Mouse (Mus musculus): ENCODE results near the gene Ksr2. TPM values are rescaled to one million over a fixed set of nuclear protein-coding genes. Genes with fewer than 3 reads are reported as not detected.
"Not testable (repeated sequence)": the region's sequence is repeated elsewhere in the genome, so short reads cannot be mapped to it uniquely, and the experiment has no call there.

The Ksr2 gene
- total RNA-seq, 2 experiments from 2014 or later, result 0.05 to 0.08 TPM

DNA sequence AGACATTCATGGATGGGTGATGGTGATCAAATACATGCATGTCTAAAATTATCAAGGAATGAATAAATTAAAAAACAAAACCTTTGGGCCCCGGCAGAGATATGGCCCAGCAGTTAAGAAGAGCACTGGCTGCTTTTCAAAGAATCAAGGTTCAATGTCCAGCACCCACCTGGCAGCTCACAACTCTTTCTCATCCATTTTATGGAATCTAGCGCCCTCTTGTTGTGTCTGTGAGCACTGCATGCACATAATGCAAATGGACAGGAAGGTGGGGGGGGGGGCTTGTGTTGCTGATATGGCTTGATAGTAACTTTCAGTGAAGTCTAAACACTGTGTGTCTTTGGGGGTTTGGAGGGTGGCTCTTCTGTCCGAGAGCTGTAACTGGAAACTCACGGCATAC lies 5.6 kb upstream of the Ksr2 start:
- DNase-seq, result no peak

DNA sequence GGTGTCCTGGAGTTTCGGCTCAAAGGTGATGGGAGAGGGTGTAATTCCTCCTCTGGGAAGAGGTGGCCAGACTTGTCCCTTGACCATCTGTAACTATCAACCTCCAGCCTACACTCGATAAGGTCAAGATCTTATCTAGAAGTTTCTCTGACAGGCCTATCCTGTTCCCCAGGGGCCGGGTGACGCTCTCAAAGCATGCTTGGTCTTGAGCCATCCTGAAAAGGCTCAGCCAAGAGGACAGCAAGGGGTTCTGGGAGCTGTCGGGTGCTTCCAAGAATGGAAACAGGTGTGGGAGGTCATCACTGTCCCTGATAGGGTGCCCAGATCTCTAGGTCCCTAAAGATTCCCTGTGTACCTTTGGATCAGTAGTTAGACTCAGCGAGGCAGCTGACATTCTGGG lies 4.4 kb upstream of the Ksr2 start:
- no peak for DNase-seq

DNA sequence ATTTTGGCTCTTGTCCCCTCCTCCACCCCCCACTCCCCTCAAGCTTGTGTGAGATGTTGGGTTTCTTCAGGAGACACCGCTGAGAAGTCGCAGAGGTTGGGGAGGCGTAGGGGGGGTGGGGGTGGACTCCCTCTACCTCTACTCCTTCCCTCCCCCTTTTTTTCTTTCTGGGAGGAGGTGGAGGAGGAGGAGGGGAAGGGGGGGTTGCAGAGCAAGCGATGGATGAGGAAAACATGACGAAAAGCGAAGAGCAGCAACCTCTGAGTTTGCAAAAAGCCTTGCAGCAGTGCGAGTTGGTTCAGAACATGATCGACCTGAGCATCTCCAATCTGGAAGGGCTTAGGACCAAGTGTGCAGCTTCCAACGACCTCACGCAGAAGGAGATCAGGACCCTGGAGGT lies 811 bp downstream of the Ksr2 start:
- no peak for DNase-seq

DNA sequence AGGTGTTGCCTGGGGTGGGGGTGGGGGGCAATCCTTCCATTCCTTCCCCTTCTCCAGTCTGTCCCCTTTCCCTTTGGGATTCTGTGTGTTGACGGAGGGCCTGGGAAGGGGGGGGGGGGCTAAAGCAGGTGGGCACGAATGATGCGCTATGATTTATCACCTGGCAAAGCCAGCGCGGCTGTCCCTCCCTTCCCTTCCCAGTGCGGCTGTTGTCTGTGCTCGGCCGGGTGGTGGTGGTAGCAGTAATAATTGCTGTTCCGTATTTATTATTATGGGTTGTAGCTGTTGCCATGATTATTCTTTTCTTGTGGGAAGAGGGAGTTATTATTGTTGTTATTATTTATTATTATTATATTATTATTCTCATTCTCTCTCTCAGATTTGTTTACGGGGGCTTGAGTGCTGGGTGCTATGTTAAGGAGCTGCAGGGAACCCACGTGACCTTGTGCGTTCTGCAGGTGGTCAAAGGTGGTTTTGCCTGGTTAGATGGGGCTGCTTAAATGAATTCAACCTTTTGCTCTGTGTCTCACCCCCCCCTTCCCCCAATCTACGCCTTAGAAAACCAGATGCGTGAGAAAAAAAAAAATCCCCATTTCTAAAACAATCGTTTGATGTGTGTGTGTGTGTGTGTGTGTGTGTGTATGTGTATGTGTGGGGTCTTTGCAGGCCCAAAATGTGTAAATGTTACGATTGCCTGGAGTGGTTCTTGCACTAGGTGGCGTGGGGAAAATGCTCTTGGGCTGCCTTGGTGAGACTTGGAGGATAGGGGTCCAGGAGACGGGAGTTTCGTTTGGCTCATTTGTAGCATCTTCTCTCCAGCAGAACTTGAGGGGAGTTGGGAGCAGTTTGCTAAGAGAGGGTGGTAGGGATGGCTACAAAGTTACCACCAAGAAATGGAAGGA lies 1.5 kb downstream of the Ksr2 start:
- no peak for DNase-seq

DNA sequence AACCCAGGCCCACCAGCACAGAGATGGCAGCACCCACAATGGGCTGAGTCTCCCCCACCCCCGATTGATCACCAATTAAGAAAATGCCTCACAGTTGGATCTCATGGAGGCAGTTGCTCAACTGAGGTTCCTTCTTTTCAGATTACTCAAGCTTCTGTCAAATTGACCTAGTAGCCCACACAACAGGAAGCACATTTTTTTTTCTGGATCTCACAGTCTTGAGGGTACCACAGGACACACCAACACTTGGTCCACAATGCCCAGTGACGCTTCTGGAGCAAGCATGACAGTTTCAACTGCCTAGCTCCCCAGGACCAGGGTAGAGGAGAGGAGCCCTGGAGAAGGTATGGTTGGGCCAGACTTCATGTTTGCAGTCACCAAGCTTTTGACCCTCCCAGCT lies 3.6 kb downstream of the Ksr2 start:
- no peak for DNase-seq

DNA sequence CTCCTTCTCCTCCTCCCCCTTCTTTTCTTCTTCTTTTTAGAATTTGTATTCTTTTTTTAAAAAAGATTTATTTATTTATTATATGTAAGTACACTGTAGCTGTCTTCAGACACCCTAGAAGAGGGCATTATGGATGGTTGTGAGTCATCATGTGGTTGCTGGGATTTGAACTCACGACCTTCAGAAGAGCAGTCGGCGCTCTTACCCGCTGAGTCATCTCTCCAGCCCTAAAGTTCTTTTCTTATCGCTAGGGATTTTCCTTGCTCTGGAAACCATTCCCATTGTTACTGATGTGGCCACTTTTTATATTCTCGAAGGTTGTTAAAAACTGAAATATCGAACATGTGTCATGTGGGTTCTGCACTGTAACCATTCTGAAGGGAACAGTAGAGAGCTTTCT lies 19.7 kb downstream of the Ksr2 start:
- DNase-seq, result not testable (repeated sequence)

DNA sequence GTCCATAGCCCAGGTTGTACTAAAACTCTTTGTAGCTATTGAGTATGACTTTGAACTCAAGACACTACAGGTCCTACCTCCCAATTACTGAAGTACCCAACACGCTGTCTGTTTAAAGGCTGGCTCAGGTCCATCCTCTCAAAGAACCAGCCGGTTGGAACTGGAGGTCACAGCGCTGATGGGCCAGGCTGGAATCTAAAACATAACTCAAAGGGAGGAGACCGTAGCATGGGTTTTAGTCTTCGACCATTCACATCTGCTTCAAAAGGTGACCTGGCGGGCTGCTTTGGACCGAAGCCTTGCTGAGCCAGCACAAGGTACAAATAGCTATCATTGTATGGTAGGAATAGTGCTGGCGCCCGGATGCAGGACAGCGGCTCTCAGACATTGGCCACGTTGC lies 26.5 kb downstream of the Ksr2 start:
- DNase-seq, result no peak

DNA sequence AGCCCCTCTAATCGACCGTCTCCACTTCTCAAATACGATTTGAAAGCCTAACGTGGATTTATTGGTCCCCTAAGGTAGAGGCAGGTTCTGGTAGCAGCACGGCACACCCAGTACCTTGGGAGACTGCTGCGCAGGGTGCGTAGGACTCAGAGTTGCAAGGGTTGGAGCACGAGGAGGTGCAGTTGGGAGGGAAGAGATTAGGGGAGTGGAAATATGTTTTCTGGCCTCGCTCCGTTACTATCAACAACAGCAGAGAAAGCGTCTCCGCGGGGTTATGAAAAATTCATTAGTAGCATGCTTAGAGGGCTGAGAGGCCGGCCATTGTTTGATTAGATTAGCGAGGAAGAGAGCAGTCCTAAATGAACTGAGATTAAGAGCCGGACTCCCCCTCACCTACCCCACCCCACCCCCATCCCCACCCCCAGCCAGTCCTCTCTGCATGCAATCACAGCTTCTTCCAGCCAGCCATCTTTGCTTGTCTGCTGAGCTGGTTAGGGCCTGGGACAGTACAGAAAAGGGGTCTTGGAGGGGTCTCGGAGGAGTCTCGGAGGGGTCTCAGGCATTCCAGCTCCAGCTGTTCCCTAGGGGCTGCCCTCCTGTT lies 27.5 kb downstream of the Ksr2 start:
- no peak for DNase-seq

DNA sequence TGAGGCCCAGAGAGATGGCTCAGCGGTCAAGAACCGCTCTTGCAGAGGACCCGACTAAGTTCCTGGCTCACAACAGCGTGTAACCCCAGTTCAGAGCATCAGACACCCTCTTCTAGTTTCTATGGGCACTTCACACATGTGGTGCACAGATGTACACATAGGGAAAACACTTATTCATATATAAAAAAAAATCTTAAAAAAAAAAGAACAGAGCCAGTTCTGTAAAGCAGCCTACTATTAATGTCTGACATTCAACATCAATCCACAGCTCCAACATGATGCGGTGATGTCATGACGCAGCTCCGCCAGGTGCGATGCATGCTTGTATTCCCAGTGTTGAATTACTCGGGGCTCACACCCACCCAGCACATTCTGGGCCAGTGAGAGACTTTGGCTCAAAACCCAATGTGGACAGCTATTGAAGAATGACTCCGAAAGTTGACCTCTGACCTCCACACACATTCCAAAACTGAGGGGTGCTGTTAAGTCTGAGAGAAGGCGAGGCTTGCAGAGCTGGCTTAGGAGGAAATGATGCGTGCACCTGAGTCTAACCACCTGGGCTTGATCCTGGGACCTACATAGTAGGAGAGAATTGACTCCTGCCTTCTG lies 28.5 kb downstream of the Ksr2 start:
- no peak for DNase-seq

DNA sequence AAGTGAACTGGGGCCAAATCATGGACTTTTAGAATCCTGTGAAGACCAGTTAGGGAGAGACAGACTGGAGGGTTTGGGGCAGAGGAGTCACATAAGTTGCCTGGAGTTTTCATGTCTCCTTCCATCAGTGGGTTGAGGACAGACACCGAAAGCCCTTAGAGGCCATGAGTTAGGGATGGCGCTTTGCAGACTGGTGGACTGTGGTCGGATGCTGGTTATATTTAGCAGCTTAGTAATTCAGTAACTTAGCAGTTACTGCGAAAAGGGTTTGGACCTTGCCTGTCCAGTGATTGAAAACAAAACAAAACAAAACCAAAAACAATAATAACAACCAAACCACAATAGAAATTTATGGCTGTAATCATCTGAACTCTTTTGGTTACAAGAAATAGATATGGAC lies 29.3 kb downstream of the Ksr2 start:
- no peak for DNase-seq

DNA sequence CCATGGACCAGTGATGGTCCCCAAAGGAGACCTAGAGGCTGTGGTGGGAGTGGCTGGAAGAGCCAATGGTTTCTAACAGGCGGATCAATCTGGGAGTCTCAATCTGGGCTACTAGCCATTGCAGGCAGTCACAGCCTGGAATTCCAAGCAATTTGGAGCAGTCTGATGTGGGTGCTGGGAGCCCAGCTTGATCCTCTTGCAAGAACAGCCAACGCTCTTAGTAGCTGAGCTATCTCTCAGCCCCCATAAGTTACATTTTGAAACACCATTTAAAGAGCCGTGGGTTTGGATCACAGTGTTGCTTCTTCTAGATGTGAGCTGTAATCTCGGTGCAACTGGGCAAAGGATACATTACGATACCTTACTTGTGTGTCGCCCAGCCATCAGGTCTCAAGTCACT lies 30.1 kb downstream of the Ksr2 start:
- no peak for DNase-seq

DNA sequence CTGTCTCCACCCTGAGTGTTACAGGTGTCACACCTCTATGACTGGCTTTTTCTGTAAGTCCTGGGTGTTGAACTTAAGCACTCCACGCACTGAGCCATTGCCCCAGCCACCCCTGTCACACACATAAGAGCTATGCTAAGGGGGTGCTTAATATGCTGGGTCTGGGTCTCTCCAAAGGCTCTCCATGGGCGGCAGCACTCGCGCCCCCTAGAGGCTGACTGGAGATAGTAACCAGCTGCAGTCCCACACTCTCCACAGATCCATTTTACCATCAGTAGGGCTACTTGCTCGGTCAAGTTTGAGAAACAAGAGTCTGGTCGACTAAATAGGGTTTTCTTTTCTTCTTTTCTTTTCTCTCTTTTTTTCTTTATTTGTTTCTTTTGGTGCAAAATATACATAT lies 33.9 kb downstream of the Ksr2 start:
- no peak for DNase-seq

DNA sequence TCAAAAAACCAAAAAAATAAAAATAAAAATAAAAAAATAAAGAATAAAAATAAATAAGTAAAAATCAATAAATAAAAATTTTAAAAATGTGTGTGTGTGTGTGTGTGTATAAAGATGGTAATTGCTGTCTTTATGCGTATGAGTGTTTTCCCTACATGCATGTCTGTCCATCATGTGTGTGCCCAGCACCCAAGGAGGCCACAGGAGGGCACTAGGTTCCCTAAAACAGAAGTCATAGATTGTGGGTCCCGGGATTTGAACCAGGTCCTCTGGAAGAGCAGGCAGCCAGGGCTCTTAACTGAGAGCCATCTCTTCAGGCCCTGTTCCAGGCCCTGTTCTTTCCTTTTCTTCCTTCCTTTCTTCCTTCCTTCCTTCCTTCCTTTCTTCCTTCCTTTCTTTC lies 38.2 kb downstream of the Ksr2 start:
- DNase-seq, result no peak

DNA sequence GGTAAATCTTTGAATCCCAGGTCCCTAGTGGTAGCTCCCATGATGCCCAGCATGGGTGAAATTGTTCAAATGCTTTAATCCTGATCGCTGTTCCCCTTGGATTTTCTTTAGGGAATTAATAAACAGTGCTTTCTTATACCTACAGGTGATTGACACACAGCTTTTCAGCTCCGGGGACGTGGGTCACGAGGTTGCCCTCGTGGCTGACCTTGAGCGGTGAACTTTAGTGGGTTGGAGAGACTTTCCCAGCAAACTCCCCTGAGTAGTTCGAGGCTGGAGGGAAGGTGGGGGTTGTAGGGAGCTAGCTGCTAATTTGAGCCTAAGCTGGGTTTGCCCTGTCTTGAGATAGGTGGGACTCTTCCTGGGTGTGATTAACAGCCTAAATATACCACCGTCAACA lies 41.7 kb downstream of the Ksr2 start:
- DNase-seq, result no peak

DNA sequence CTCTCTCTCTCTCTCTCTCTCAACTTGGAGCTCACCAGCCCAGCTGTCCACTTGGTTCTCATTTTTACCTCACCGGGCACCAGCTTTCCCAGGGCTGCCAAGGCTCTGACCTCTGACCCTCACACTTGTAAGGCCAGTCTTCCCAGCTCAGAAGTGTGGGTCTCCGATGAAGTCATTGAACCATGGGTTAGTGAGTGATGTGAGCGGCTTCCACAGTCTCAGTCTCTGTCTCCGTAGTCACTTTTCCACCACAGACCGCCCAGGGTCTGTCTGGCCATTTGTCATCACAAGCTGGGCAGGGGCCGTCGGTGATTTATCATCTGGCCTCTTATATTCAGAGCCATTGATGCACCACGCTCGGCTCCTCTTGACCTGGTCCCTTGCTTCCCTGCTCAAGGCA lies 43.3 kb downstream of the Ksr2 start:
- no peak for DNase-seq

DNA sequence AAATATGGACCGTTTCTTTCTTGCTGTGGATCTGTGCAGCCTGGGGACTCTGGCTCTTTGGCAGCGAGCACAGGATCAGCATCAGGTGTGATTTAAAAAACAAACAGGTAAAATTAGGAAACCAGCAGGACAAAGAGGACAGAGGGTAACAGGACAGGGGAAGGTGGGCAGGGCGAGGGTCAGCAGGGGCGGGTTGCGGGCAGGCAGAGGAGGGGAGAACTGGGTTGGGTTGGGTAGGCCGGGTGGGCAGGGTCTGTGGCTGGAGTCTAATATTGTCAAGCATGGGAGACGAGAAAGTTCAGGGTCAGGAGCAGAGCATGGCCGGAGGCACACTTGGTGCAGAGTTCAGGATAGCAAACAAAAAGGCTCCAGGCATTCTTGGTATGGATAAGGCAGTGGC lies 43.8 kb downstream of the Ksr2 start:
- no peak for DNase-seq

DNA sequence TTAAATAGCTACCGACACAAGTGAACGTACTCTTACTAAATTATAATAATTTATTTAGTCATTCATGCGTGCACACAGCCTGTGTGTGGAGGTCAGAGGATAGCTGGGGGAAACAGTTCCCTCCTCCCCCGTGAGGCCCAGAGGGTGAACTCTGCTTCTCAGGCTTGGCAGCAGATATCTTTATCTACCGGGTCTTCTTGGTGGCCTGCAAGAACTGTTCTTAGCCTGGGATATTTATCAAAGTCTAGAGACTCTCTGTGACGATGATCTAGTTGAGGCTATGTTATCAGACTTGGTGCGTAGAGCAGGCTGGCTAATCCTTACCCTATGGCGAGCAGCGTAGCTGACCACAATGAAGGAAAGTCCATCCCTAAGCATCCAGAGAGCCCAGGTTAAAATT lies 45.1 kb downstream of the Ksr2 start:
- DNase-seq, result no peak

DNA sequence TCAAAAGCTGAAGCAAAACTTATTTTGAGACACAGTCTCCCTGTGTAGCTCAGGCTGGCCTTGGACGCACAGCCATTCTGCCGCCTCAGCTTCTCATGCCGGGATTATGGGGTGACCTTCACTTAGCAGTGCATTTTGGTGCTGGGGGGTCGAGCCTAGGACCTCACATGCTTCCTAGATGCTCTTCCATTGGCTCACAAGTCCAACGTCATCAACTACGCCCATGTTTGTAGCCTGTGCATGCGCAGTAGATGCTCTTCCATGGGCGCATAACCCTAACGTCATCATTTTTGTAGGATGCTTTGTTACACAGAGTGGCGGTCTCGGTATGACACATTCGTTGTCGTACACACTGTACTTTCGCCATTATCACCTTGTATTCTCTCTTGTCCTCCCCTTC lies 46.5 kb downstream of the Ksr2 start:
- DNase-seq, result no peak

DNA sequence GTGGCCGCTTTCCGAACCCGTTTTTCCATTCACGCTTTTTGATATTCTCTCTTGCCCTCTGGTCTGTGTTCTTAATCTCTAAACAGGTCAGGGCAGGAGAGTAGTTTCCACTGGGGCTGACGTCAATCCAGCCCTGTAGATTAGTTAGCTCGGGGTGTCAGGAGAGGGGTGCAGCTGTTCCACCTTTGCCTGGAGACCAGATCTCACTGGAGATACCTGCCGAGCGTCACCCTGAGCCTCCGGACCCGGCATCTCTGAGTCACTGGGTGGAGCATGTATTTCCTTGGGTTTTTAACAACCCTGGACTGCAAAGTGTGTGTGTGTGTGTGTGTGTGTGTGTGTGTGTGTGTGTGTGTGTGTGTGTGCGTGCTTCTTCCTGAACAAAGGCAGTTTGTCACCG lies 53.3 kb downstream of the Ksr2 start:
- DNase-seq, result no peak

DNA sequence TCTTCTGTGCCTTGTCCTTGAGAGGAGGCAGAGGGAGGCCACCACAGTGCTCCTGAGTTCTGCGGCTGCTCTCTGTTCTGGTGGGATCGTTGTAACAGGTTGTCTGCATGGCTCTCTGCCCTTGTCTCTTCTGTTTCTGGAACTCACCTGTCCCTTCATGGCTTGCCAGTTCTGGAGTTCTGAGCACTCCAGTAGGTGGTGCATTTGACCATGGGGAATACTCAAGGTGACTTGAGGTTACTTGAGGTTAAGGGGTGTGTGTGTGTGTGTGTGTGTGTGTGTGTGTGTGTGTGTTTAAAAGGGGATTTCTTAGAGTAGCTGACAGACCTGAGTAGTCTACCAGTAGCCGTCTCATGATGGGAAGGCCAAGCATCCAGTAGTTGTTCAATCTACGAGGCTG lies 55.2 kb downstream of the Ksr2 start:
- DNase-seq, result no peak

DNA sequence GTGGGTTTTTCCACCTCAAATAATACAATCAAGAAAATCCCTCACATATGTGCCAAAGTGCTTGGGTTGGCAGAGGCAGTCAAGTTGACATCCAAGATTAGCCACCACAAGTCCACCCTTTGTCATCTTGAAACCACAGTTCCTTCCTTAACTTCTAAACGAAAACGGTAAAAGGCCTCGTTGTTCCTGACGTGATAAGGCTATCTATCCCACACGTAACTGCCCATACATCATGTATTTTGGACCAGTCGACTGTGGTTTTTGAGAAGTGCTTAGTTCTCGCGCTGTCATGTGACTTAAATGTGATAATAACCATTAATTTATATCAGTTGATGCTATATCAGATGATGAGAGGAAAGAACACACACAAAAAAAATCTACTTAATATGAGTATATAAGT lies 55.8 kb downstream of the Ksr2 start:
- no peak for DNase-seq

DNA sequence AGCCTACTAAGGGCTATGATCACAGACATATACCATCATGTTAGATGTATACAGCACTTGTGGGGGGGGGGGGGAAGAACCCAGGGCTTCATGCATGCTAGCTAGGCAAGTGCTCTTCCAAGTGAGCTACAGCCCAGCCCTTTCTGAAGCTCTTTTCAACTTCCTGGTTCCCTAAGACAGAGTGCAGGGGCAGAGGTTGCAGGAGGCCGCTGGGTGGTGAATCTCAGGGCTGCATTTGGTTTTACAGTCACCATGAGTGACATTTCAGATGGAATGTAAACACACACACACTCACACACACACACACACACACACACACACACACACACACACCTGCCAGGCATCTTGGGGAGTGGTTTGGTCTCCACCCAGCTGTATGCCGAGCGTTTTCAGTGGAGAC lies 67.4 kb downstream of the Ksr2 start:
- DNase-seq, result no peak

DNA sequence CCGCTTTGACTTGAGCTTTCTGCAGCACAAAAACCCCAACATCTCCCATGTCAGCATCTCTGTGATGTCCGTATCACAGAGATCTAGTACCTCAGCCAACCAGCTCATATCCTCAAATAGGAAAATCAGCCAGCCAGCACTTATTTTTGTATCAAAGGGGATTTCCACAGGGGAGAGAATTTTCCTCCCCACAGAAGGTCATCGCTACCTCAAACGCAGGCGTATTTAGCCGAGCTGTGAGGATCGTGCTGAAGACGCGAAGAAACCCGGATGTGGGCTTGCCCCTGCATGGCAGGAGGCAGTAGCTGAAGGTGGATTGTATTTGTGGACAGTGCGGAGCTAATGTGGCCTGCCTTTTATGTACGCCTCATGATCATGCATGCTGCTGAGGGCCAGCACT lies 67.8 kb downstream of the Ksr2 start:
- no peak for DNase-seq

DNA sequence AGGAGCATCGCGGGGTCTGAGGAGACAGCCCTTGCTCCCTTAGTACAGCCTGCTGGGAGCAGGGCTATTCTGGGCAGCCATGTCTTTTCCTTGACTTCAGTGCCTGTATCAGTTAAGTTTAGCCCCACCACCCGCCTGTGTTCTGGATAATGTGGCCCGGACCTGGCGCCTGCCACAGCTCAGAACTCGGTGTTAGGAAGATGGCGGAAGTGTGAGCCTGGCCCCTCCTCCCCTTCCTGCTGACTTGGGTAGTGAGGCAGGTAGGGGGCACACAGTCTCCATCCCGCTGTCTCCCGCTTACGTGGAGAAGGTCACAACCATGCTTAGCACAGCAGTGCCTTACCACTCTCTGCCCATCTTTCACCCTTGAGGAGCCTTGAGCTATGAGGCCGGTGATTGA lies 68.2 kb downstream of the Ksr2 start:
- DNase-seq, result no peak

Data from gastrocnemius, postnatal 25 days (tissue).